Mouse (Mus musculus): ENCODE measurements around the gene Itih1.

GRCm38 (mm10) chr14:30880251-30880650 is 62.8 kb downstream of the Itih1 start:
- TF ChIP-seq POLR2A (IDR thresholded peaks at IDR 0.05; ENCODE audit: borderline replicate concordance, extremely low read depth, insufficient read depth, insufficient read length, poor library complexity, severe bottlenecking) (no peak), CTCF (IDR thresholded peaks at IDR 0.05; ENCODE audit: borderline replicate concordance, extremely low read depth, insufficient read depth, insufficient read length) (no peak)

Data from brain, embryonic 14.5 days (tissue).